Mouse (Mus musculus) thymus, adult 2 months (tissue): ENCODE results near the gene Anapc1. TPM values are rescaled to one million over a fixed set of nuclear protein-coding genes. Genes with fewer than 3 reads are reported as not detected.

Source experiments
- DNase-seq: peaks from one replicate; pipeline ENCODE4 v3.0.0; 2021
- H3K27ac ChIP-seq: fragments of 200-500 bp; 2 replicates; pipeline ENCODE4 v1.5.1; 2012; ENCODE audit warnings: low read length, control low read depth; ENCODE audit not compliant: control insufficient read depth, insufficient read depth
- H3K27me3 ChIP-seq: fragments of 200-500 bp; 2 replicates; pipeline ENCODE4 v1.6.1; 2012; ENCODE audit warnings: mild to moderate bottlenecking, low read length, moderate library complexity, mixed read lengths; ENCODE audit not compliant: control insufficient read depth, insufficient read depth
- H3K36me3 ChIP-seq: fragments of 200-500 bp; 2 replicates; pipeline ENCODE4 v1.6.1; 2012; ENCODE audit warnings: mild to moderate bottlenecking, low read length, moderate library complexity; ENCODE audit not compliant: control insufficient read depth, insufficient read depth
- H3K4me1 ChIP-seq: fragments of 200-500 bp; replicated peaks from 2 replicates; pipeline ENCODE4 v1.6.1; 2012; ENCODE audit warnings: low read length; ENCODE audit not compliant: control insufficient read depth, insufficient read depth
- H3K4me3 ChIP-seq: fragments of 200-500 bp; 2 replicates; pipeline ENCODE4 v1.5.1; 2012; ENCODE audit warnings: mild to moderate bottlenecking, low read length, control low read depth, moderate library complexity; ENCODE audit not compliant: control insufficient read depth, insufficient read depth
- CTCF ChIP-seq: fragments of 200-500 bp; IDR thresholded peaks from 2 replicates; pipeline ENCODE4 v1.5.1; 2012; ENCODE audit warnings: mild to moderate bottlenecking, control low read depth, low read length, moderate library complexity, borderline replicate concordance; ENCODE audit not compliant: control insufficient read depth, poor library complexity, insufficient read depth; ENCODE audit errors: extremely low read depth
- POLR2A ChIP-seq: fragments of 200-500 bp; IDR thresholded peaks from 2 replicates; pipeline ENCODE4 v1.6.1; 2012; ENCODE audit warnings: mild to moderate bottlenecking, low read length, control low read depth, moderate library complexity; ENCODE audit not compliant: control insufficient read depth, poor library complexity, insufficient read depth; ENCODE audit errors: extremely low read depth
- WGBS: fragments of 180-500 bp; shearing (Covaris S2); methylation state at CpG from one replicate; pipeline ENCODE4 v1.1.7; 2018; 5-methylcytosine and 5-hydroxymethylcytosine counted together
- polyA plus RNA-seq: library from polyadenylated mRNA; depleted of rRNA; stranded (reverse); fragments of >200 nt; gene quantifications from 2 replicates; pipeline ENCODE4 v1.2.3, GENCODE M21; 2012

Gene Anapc1
- polyA plus RNA-seq, 1 experiment = 71.4 TPM

DNA sequence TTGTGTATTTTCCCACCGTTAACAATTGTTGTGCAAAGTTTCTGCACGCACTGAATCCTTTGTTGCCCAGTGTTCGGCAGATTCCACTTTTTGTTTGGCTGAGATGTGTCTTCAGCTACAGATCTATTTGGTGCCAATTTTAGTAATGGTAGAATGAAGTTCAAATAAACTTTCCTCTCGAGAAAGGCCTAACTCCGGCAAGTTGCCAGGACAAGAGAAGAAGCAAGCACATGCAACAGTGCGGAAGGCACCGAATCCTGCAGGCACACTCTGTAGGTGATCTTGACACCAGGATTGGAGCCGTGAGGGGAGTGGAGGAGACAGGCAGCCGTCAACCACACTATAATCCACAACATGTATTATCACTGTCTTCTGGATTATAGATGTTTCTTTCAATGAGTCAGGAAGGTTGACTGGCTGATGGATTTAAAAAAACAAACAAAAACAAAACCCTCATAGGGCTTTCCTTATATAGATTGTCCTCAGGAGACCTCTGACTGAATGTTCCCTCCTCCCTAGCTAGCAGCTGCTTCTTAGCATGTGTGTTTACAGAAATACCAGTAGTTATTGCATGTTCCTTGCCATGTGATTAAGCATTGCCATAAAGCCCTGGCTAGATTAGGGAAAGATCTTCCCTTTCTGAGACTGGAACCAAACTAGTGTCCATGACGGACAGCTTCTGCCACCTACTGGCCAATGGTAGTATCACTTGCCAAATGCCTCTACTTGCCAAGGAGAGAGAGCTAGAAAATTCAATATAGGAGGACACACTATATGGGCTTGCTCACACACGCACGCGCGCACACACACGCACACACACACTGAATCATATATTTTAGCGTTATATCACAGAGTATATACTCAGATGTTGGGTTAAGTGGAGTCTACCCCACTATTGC lies 114.2 kb downstream of the Anapc1 start:
- Histone ChIP-seq H3K4me1 (no peaks in the 10 kb centered on the region), H3K36me3 (no peaks in the 10 kb centered on the region), H3K27ac (no peak overlapping the region), H3K27me3 (no peaks in the 10 kb centered on the region), H3K4me3 (no peak overlapping the region)
- peak; percentile 78 for DNase-seq
- TF ChIP-seq POLR2A (no peak), CTCF (no peak)
- WGBS = 54% methylated on average over 16 of the region's 16 CpGs

DNA sequence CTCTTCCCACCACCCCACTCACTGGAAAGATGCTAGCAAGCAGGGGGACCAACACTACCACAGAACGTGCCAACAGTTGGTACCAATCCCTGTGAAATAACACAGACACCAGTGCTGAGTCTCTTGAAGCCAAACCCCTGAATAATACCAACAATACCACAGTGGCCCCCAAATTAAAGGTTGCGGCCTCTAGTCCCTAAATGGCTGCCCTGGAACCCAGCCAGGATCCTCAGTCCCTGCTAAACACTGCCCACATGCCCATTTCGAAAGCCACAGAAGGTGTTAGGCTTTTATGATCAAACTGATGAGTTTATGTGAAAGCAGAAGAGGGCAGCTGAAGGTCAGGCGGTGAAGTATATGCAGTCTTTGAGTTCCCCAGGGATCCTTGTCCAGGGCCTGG lies 116.2 kb downstream of the Anapc1 start:
- no peak overlapping the region for H3K27ac ChIP-seq
- H3K36me3 ChIP-seq = no peaks in the 10 kb centered on the region
- 82% methylated on average over 4 of the region's 4 CpGs for WGBS
- no peaks in the 10 kb centered on the region for H3K4me1 ChIP-seq
- no peak for DNase-seq
- TF ChIP-seq POLR2A (no peak), CTCF (no peak)
- no peak overlapping the region for H3K4me3 ChIP-seq
- no peaks in the 10 kb centered on the region for H3K27me3 ChIP-seq

DNA sequence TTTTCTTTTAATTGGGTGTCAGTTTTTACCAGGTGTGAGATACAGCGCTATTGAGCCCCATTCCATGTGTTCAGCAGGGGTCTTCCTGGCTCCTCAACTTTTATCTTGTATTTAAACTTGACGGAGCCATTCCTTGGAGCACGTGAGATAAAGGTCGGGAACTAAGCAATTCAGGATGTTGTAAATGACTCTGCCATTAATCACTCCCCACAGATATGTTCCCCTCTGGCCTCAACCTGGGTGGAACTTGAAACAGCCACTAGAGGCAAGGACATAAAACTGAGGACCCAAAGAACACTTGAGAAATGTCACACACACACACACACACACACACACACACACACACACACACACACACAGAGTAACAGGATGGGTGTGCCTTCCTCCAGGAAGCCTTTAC lies 118.7 kb downstream of the Anapc1 start:
- H3K36me3 ChIP-seq = no peaks in the 10 kb centered on the region
- 76% methylated on average over 4 of the region's 4 CpGs for WGBS
- DNase-seq = no peak
- no peak overlapping the region for H3K27ac ChIP-seq
- no peaks in the 10 kb centered on the region for H3K4me1 ChIP-seq
- H3K4me3 ChIP-seq = no peak overlapping the region
- TF ChIP-seq POLR2A = no peak
- no peak for TF ChIP-seq CTCF
- no peaks in the 10 kb centered on the region for H3K27me3 ChIP-seq

DNA sequence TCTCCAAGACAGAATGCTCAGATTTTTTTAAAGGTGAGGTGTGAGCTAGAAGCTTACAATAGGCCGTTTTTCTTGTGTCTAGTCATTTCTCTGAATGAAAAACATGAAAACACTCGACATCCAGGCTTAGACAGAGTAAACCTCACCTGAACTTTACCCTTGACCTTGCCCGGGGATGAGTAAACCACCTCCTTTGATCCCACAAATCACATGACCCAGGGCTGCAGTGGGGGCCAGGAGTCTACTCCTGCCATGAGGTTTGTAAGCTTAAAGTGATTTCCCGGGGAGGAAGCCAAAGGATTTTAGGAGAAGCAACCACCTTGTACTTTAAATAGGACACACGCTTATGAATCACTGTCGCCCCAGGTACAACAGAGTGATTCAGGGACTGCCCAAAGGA lies 119.2 kb downstream of the Anapc1 start:
- Histone ChIP-seq H3K4me3 (no peak overlapping the region), H3K27ac (no peak overlapping the region), H3K36me3 (no peaks in the 10 kb centered on the region), H3K4me1 (no peaks in the 10 kb centered on the region), H3K27me3 (no peaks in the 10 kb centered on the region)
- TF ChIP-seq POLR2A (no peak), CTCF (no peak)
- no peak for DNase-seq
- WGBS = 88% methylated on average over 6 of the region's 6 CpGs

DNA sequence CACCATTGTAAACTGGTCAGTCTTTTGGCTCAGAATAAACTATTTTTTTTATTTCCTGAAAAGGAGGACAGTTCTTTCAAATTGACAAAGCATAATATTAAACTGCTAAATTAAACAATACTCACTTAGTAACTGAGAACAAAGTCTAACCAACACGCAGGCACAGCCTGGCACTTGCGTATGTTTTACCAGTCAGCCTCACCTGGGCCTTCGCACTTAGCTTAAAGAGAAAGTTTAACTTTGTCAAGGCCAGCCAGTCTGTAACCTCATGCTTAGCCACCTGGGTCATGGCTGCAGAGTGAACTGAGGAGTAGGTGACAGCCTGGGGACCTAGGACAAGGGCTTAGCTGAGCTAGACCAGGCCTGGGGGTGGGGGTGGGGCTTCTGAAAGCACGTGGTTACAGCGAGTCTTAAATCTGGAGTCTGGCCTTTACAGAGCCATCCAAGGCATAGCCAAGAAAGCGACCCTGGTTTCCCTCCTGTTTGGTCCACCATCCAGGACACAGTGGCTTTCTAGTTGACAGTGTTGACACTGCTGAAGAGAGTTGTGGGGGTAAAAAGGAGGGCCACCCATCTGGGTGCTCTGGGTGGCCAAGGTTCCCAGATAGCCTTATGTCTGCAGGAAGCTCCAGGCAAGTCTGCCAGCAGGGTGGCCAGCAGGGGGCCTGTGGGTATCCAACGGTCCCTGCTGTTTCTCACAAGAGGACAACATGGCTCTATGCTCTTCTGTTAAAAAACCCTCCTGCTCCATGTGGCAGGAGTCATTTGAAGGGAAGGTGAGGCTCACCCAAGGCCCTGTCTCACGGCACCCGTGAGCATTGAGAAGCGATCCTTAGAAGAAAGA lies 120.7 kb downstream of the Anapc1 start:
- H3K4me3 ChIP-seq = no peak overlapping the region
- DNase-seq = peak; percentile 13
- H3K4me1 ChIP-seq = no peaks in the 10 kb centered on the region
- TF ChIP-seq CTCF (no peak), POLR2A (no peak)
- no peaks in the 10 kb centered on the region for H3K36me3 ChIP-seq
- no peak overlapping the region for H3K27ac ChIP-seq
- 79% methylated on average over 10 of the region's 10 CpGs for WGBS
- H3K27me3 ChIP-seq = no peaks in the 10 kb centered on the region

DNA sequence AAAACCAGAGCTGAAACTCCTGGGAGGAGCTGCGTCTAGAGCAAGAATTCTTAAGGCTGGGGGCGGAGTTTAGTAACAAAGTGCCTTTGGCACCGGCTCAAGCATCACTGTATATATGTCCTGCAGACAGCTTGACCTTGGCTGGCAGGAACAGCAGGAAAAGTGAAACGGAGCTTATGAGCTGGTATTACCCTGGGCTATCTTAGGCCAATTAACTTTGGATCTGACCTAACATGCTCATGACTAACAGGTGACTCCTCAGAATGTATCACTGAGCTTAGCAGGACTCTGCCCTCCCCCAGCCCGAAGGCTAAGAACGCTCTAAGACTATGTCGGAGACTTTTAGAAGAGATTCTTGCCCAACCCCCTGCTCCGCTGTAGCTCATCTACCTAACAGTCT lies 121.3 kb downstream of the Anapc1 start:
- H3K4me3 ChIP-seq = no peak overlapping the region
- no peak for TF ChIP-seq CTCF
- TF ChIP-seq POLR2A = no peak
- DNase-seq = no peak
- no peaks in the 10 kb centered on the region for H3K36me3 ChIP-seq
- 91% methylated on average over 8 of the region's 8 CpGs for WGBS
- H3K27me3 ChIP-seq = no peaks in the 10 kb centered on the region
- H3K4me1 ChIP-seq = no peaks in the 10 kb centered on the region
- H3K27ac ChIP-seq = no peak overlapping the region
